Mouse (Mus musculus): ENCODE measurements around the gene Pebp1.

GRCm38 (mm10) chr5:117271945-117272344 lies 15.5 kb downstream of the Pebp1 start:
- TF ChIP-seq POLR2A (IDR thresholded peaks at IDR 0.05; ENCODE audit: insufficient read depth, low read depth, low read length) (no peak), EP300 (IDR thresholded peaks at IDR 0.05; ENCODE audit: insufficient read depth, low read depth, low read length) (no peak)

Data from heart, adult 2 months (tissue).